Mouse (Mus musculus) 416B (cell line): ENCODE results near the gene Col1a2.

ENCODE experiments used
- DNase-seq: peaks from one replicate; pipeline ENCODE4 v3.0.0; 2011; ENCODE audit warnings: low read depth

Col1a2 gene

GRCm38 (mm10) chr6:4587946-4588345, 83.3 kb downstream of the Col1a2 start:
- peak; percentile 87 for DNase-seq

GRCm38 (mm10) chr6:4588722-4589121, 84.1 kb downstream of the Col1a2 start:
- DNase-seq = no peak

- DNase-seq = no peak
Measured at GRCm38 (mm10) chr6:4590089-4590488, 85.5 kb downstream of the Col1a2 start.
